In the genomic region with DNA sequence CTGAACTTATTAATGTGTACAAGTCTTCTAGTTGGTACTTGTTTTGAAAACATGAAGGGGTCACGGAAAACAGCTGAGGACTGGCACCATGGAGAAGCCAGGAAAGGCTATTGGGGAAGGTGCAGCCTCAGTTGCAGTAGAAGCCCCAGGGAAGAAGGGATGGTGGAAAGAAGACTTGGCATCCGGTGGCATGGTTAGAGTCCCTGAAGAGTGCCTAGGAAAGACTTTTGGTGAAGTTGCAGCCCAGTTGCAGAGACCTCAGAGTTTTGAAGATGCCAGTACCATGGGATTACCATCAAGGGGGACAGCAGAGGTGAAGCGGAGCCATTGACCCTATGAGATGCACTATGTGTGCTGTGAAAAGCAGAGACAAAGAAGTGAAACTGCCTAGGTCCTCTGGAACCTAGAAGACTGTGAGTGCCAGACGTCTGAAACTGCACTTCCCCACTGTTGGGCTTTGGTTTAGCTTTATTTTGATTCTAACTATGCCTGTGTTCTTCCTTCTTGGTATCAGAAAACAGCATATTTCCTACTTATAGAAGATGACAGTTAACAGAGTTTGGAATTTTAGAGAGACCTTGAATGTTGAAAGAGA, we compare ENCODE assay signal across 16 mouse cellular contexts.
DNase-seq lines count a peak whose midpoint lies in the region; ATAC-seq and TF ChIP-seq lines count a peak whose summit lies in the region.
"Had no signal": no experiment of that assay in that cellular context is flagged by ENCODE, and none has a peak within 500 bp of the region (broad histone marks: within the 10 kb centered on the region; RNA-seq: fewer than 3 reads in every experiment).

No protein-coding gene starts in this region.

- DNase-seq in forebrain, postnatal 0 days = no peak
- peak; percentile 29 for DNase-seq in liver, adult 2 months (ENCODE audit: extremely low read depth, low read depth, low spot score)
- DNase-seq in A20 (ENCODE audit: low read depth, low spot score) = peak; percentile 80
- no peak for DNase-seq in embryo, embryonic 10 days (ENCODE audit: low spot score)
- no peak for DNase-seq in MN1 (ENCODE audit: low spot score)
- DNase-seq: adrenal gland, postnatal 25 days; cerebellum, adult 11 months; heart, adult 18-20 months; heart, postnatal 4 days; layer of hippocampus, adult 9-11 months; lung, embryonic 14.5 days; right cerebral cortex, adult 18-20 months had no signal

- H3K4me1 ChIP-seq in forebrain, postnatal 0 days (ENCODE audit: insufficient read depth) = peaks cover 8% of the 10 kb centered on the region
- peaks cover 9% of the 10 kb centered on the region for H3K4me1 ChIP-seq in forebrain, embryonic 15.5 days
- H3K4me1 ChIP-seq in liver, adult 2 months (ENCODE audit: control insufficient read depth, insufficient read depth, low read length) = no peaks in the 10 kb centered on the region
- H3K4me1 ChIP-seq in liver, embryonic 12.5 days = no peaks in the 10 kb centered on the region

- H3K36me3 ChIP-seq in forebrain, postnatal 0 days (ENCODE audit: insufficient read depth) = no peaks in the 10 kb centered on the region
- no peaks in the 10 kb centered on the region for H3K36me3 ChIP-seq in forebrain, embryonic 15.5 days
- no peaks in the 10 kb centered on the region for H3K36me3 ChIP-seq in liver, adult 2 months (ENCODE audit: control insufficient read depth, insufficient read depth, low read length)
- H3K36me3 ChIP-seq in liver, embryonic 12.5 days = no peaks in the 10 kb centered on the region
- H3K36me3 ChIP-seq: neural tube, embryonic 12.5 days had no signal

- WGBS in forebrain, postnatal 0 days = 83% methylated on average over 4 of the region's 4 CpGs
- WGBS in forebrain, embryonic 15.5 days = 83% methylated on average over 4 of the region's 4 CpGs
- WGBS in liver, adult 2 months = 91% methylated on average over 4 of the region's 4 CpGs
- 52% methylated on average over 4 of the region's 4 CpGs for WGBS in liver, embryonic 12.5 days (ENCODE audit: insufficient replicate concordance)

- TF ChIP-seq POLR2A in liver, adult 2 months (IDR thresholded peaks at IDR 0.05; ENCODE audit: extremely low read depth, insufficient read depth, low read length) = no peak

- no peak for ATAC-seq in forebrain, postnatal 0 days
- ATAC-seq in forebrain, embryonic 15.5 days (replicated peaks) = no peak
- no peak for ATAC-seq in liver, embryonic 12.5 days
- peak; percentile 86 for ATAC-seq in megakaryocyte, adult 5-6 weeks (ENCODE audit: poor library complexity, severe bottlenecking)

- peak overlapping the region; percentile 70 for H3K27ac ChIP-seq in forebrain, postnatal 0 days (ENCODE audit: low read depth, low read length)
- no peak overlapping the region for H3K27ac ChIP-seq in forebrain, embryonic 15.5 days (replicated peaks)
- no peak overlapping the region for H3K27ac ChIP-seq in liver, adult 2 months (replicated peaks; ENCODE audit: insufficient read depth, low read depth, low read length)
- H3K27ac ChIP-seq in liver, embryonic 12.5 days = no peak overlapping the region
- H3K27ac ChIP-seq: neural tube, embryonic 12.5 days had no signal

- H3K4me2 ChIP-seq in forebrain, postnatal 0 days (ENCODE audit: low read depth) = no peak overlapping the region
- no peak overlapping the region for H3K4me2 ChIP-seq in forebrain, embryonic 15.5 days (replicated peaks)
- H3K4me2 ChIP-seq in liver, embryonic 12.5 days = no peak overlapping the region
- H3K4me2 ChIP-seq: lung, embryonic 14.5 days; neural tube, embryonic 12.5 days had no signal

- no peaks in the 10 kb centered on the region for H3K79me2 ChIP-seq in liver, adult 2 months (ENCODE audit: control insufficient read depth, insufficient read depth, low read length)

- H3K27me3 ChIP-seq in forebrain, postnatal 0 days (ENCODE audit: insufficient read depth, low read length) = no peaks in the 10 kb centered on the region
- no peaks in the 10 kb centered on the region for H3K27me3 ChIP-seq in forebrain, embryonic 15.5 days
- no peaks in the 10 kb centered on the region for H3K27me3 ChIP-seq in liver, adult 2 months (ENCODE audit: control insufficient read depth, insufficient read depth, low read length)
- H3K27me3 ChIP-seq in liver, embryonic 12.5 days (replicated peaks) = no peaks in the 10 kb centered on the region
- H3K27me3 ChIP-seq: neural tube, embryonic 12.5 days had no signal

- H3K9ac ChIP-seq in forebrain, postnatal 0 days = no peak overlapping the region
- H3K9ac ChIP-seq in forebrain, embryonic 15.5 days (replicated peaks) = no peak overlapping the region
- no peak overlapping the region for H3K9ac ChIP-seq in liver, adult 2 months (ENCODE audit: low read depth, low read length)
- H3K9ac ChIP-seq in liver, embryonic 12.5 days = no peak overlapping the region
- H3K9ac ChIP-seq: lung, embryonic 14.5 days; neural tube, embryonic 12.5 days had no signal

- no peak for TF ChIP-seq CTCF in forebrain, postnatal 0 days (IDR thresholded peaks at IDR 0.05; ENCODE audit: low read depth)
- TF ChIP-seq CTCF in liver, adult 2 months (IDR thresholded peaks at IDR 0.05; ENCODE audit: low read depth, low read length) = no peak

- H3K4me3 ChIP-seq in forebrain, postnatal 0 days (ENCODE audit: low read depth, low read length) = no peak overlapping the region
- no peak overlapping the region for H3K4me3 ChIP-seq in forebrain, embryonic 15.5 days
- no peak overlapping the region for H3K4me3 ChIP-seq in liver, adult 2 months (ENCODE audit: insufficient read depth, low read depth, low read length)
- H3K4me3 ChIP-seq in liver, embryonic 12.5 days = no peak overlapping the region
- H3K4me3 ChIP-seq: neural tube, embryonic 12.5 days had no signal

- H3K9me3 ChIP-seq in forebrain, postnatal 0 days (ENCODE audit: low read length) = no peaks in the 10 kb centered on the region
- no peaks in the 10 kb centered on the region for H3K9me3 ChIP-seq in forebrain, embryonic 15.5 days
- no peaks in the 10 kb centered on the region for H3K9me3 ChIP-seq in liver, embryonic 12.5 days (replicated peaks)
- H3K9me3 ChIP-seq: neural tube, embryonic 12.5 days had no signal

Comparison
In these comparisons a context has a peak if more than half of its experiments do, and no peak if none do; other contexts are left out.
1. DNase-seq: peak in liver, adult 2 months (single experiment) and A20 (single experiment); none in forebrain, postnatal 0 days (single experiment), embryo, embryonic 10 days (single experiment) and MN1 (single experiment).